Mouse (Mus musculus): Measurements from ENCODE around the gene C2cd4d. TPM values are rescaled to one million over a fixed set of nuclear protein-coding genes. Genes with fewer than 3 reads are reported as not detected.

C2cd4d gene
- polyA plus RNA-seq, 1 experiment, result 0.40 TPM

- no peak for DNase-seq (ENCODE audit: low spot score)
These were observed 15.0 kb downstream of the C2cd4d start for GRCm38 (mm10) chr3:94377028-94377923.

GRCm38 (mm10) chr3:94379831-94380510 is 17.7 kb downstream of the C2cd4d start:
- no peak for DNase-seq (ENCODE audit: low spot score)

- DNase-seq (ENCODE audit: low spot score), result no peak
These were observed 20.1 kb downstream of the C2cd4d start for GRCm38 (mm10) chr3:94382308-94382707.

- no peak for DNase-seq (ENCODE audit: low spot score)
These were observed 21.2 kb downstream of the C2cd4d start for GRCm38 (mm10) chr3:94383476-94383875.

DNA sequence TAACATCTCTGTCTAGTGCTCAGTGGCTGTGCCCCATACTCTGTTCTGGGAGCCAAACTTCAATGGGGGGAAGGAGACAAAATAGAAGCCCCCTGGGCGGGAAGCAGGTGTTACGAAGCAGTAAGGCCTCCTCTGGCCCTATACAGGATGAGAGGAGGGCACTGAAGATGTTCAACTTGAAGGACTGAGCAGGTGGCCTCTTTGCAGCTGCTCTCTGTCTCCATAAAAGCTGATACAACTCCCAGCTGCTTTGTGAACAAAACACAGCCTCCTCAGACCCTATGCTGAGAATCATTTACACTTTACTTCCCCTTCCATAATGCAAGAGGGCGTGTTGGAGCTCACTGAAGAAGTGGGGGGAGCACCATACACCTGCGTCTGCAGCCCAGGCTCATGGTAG is 24.4 kb downstream of the C2cd4d start:
- no peak for DNase-seq (ENCODE audit: low spot score)

DNA sequence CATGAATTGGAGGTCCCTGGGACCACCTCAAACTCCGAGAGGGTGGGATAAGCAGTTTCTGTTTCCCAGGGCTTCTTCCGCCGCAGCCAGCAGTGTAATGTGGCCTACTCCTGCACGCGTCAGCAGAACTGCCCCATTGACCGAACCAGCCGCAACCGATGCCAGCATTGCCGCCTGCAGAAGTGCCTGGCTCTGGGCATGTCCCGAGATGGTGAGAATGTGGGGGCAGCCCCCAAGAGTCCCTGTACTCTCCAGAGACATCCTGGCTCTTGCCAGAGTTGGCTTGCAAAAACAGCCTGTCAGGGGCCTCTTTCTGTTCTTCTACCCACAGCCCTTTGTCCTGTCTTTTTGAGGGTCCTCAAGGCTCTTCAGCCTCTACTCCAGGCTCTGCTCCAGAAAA is 25.2 kb downstream of the C2cd4d start:
- DNase-seq (ENCODE audit: low spot score), result no peak

DNA sequence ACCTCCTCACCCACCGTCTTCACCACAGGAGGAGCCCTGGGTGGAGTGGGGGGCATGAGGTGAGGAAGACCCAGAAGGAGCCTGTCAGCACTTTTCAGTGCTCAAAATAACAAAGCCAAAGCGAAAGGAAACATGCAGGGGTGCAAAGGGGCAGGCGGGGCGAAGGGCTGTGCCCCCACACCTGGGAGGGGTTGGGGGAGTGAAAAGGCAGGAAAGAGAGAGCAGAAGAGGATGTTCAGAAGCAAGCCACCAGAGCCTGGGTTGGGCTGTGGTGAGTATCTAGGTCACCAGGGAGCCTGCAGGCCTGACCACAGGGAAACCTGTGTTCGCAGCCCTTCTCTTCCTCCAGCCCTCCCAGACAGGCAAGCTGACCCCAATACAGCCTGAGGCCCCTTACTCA is 25.8 kb downstream of the C2cd4d start:
- DNase-seq (ENCODE audit: low spot score), result no peak

GRCm38 (mm10) chr3:94389420-94389819 is 27.2 kb downstream of the C2cd4d start:
- DNase-seq (ENCODE audit: low spot score), result no peak

GRCm38 (mm10) chr3:94391001-94391400 is 28.8 kb downstream of the C2cd4d start:
- no peak for DNase-seq (ENCODE audit: low spot score)

DNA sequence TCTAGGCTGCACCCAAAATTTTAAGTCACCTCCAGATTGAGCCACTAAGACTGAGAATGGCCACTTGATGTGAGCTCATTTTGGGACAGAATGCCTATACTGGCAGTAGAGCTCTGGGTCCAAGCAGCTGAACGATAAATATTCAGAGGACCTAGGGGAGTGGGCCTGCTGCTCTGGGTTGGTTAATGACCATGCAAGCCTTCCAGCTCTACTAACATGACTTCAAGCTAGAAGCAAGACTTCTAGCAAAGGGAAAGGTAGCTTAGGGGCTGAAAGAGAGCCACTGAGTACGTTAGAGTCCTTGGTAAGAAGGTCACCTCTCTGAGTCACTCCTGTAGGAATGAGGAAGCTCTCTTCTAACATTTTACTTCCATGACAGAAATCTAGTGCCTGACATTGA is 29.9 kb downstream of the C2cd4d start:
- no peak for DNase-seq (ENCODE audit: low spot score)

DNA sequence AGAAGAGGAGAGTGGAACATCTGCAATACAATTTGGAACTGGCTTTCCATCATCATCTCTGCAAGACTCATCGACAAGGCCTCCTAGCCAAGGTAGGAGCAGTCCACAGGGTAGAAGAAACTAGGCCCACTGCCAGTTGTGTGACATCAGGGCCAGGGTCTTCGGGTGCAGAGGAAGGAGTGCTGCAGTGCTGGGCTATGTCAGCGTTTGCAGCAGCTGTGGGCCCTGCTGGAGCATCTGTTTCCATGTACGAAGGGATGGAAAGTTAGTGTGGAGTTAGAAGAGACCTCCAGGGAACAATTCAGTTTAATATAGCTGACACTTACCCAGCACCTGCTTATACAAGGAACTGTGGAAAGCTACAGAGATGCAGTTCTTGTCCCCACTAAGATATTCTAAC is 30.8 kb downstream of the C2cd4d start:
- DNase-seq (ENCODE audit: low spot score), result peak; percentile 10

DNA sequence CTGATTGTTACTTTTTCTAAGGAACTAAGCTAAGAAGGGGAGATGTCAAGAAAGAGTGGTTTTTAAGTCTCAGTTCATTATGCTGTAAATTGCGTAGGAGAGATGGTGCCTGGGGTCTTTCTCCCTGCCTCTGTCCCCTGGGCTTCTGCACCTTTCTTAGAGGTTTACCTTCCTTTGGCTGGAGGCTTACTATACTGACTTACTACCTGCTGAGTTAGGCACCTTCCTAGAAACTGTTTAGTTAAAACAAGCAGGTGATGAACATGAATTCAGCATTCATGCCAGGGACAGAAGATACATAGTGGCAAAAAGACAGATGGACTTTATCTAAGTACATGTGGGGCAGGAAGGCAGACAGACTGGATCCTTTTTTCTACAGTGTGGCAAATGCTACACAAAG is 34.1 kb downstream of the C2cd4d start:
- DNase-seq (ENCODE audit: low spot score), result no peak

DNA sequence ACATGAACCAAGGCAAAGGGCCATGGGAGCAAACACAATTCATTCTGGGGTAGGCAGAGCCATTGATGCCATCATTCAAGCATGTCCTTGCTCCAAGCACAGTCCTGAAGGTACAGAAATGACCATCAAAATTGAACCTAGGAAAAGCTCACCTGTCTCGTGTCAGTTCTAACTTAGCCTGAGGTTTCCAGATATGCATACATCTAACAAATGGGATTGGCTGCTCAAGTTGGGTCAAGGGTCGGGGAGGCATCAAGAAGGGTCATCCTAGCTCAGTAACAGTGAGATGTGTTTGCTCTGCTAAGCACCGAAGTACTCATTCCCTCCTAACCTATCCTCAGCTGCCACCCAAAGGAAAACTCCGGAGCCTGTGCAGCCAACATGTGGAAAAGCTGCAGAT is 34.6 kb downstream of the C2cd4d start:
- no peak for DNase-seq (ENCODE audit: low spot score)

- DNase-seq (ENCODE audit: low spot score), result no peak
These were observed 36.0 kb downstream of the C2cd4d start, which contains the start of gene Lingo4 for GRCm38 (mm10) chr3:94398217-94398616. Lingo4 (plus strand) TSS chr3:94398517.

DNA sequence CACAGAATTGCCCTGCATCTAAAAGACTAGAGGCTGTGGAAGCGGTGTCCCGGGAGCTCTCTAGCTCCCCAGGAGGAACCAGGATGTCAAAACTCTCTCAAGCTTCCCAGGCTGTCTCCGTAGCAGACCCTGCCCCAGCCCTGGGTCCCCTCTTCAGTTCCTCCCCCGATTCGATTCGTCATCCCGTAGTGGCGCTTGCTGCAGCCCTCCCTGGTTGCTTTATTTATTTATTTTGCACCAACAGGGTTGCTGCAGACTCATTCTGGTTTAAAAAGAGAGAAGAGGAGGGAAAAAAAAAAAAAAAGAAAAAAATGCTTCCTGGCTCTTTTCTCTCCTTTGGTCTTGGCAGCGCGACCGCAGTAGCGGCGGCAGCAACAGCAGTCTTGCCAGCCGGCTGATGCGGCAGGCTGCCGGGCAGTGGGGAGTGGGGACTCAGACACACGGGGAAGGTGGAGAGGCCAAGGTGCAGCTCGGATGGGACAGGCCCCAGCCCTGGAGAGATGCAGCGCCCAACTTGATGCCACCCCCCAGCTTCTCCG is 36.8 kb downstream of the C2cd4d start:
- no peak for DNase-seq (ENCODE audit: low spot score)

DNA sequence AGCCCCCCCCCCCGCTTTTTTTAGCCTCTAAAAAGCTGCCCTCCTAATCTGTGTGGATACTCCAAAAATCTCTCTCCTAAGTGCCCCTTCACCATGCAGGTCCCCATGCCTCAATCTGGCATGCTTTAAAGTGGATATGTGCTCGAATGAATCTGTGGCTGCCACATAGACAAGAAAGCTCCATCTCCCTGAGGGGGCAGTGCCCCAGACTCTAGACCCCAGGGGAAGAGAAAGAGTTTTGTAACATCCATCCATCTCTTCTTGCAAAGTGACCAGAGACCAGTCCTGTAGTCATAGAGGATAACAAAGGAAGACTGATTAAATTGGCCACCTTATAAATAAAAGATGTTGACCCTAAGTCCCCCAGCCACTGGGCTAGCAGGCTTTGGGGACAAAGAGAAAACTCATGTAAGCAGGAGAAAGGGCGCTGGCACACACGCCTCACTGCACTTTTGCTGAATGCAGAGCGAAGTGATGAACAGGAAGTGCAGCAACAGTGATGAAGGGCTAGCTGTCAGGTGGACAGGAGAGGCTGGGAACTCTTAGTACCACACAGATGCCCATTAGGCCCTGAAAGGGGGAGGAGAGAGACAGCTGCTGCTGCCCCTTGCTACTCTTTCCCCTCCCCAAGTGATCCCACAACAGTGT is 37.5 kb downstream of the C2cd4d start:
- DNase-seq (ENCODE audit: low spot score), result no peak

- DNase-seq (ENCODE audit: low spot score), result no peak
These were observed 40.2 kb downstream of the C2cd4d start for GRCm38 (mm10) chr3:94402451-94402850.

DNA sequence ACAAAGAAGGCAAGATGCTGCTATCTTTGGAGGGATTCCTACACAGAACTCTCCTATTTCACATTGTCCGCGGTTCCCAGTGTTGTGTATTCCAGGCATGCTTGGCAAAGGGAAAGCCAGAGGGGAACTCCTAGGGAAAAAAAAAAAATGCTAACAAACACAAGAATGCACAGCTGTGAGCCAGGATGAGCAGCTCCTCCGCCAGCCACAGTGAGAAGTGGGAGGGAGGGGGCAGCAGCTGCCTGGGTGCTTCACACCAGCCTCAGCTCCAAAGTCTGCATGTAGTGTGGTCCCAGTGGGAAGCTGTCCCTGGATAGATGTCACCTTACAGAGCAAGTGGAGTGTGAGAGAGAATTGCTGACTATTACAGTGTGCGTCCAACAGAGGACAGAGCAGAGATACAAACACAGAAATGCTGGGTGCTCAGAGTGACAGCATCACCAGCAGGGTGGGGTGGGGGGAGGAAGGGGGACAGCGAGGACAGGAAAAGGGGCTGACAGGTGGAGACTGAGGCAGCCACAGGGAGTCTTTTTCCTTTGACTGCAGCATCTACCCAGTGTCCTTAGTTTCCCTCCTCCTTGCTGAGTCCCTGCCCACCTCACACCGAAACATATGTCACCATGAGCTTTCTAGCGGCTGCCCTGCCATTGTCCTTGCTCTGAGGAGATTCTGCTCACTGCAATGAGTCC is 42.3 kb downstream of the C2cd4d start:
- DNase-seq (ENCODE audit: low spot score), result no peak

DNA sequence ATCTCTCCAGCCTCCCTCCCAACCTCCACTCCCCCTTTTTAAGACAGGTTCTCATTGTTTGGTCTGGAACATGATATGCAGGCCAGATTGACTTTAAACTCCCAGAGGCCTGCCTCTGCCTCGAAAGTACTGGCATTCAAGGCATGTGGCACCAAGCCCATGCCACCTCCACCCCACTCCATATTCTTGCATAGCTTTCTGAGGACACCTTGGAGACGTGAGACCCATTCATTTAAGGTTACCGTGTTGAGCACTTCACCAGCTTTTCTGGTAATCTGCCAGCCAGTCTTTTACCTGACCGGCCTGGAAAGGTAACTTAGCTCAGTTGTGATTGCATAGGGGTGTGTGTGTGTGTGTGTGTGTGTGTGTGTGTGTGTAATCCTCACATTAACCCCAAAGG is 43.3 kb downstream of the C2cd4d start:
- no peak for DNase-seq (ENCODE audit: low spot score)

DNA sequence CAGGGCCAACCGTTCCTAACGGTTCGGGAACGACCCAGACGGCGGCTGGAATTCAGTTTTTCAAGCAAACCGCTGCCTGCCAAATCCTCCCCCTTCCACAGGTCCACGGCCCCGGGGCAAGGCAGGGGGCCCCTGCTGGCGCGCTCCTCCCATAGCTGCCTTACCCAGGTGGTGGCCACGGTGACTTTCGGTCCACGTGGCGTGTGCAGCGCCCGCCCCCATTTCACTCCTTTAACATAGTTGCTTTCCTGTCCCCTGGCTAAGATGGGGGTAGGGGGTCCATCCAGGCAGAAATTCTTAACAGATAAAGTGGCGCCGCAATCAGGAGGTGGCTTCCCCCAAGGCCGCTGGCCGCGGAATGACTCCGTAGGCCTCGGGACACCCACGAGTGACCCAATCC is 50.3 kb downstream of the C2cd4d start:
- no peak for DNase-seq (ENCODE audit: low spot score)

DNA sequence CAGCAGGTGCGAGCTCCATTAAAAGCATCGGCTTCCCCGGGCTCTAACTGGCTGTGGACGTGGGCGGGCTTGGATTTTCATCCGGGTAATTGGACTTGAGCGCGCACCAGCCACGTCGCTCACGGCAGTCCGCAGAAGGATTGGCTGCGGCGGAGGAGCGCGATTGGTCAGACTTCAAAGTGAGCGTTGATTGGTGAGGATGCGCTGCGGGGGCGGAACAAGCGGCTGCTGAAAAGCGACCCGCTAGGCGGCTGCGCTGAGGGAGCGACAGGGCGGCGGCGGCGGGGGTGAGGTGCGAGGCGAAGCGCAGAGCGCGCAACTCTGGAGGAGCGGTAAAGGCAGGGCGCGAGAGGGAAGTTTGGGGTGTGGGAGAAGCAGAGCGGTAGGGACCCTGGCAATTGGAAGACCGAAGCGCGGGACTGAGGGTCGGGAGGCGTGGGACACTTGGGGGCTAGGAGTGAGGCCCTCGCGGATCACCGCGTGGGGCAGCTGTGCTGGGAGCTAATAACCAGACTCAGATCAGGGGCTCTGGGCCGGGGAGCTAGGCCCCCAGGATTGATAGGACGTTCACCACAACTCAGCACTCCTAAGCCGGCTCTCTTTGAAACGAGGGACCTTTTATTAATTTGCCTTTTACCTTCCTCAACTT is 50.9 kb downstream of the C2cd4d start, which contains the start of gene Tdrkh:
Gene Tdrkh (plus strand): TSS at position 243 of the 649 bp plus-strand sequence.
- peak; percentile 84 for DNase-seq (ENCODE audit: low spot score)
